Mouse (Mus musculus) thymus, adult 2 months (tissue): ENCODE results near the gene Tmbim6.

Experiments
- CTCF ChIP-seq: fragments of 200-500 bp; IDR thresholded peaks from 2 replicates; pipeline ENCODE4 v1.5.1; 2012; ENCODE audit warnings: mild to moderate bottlenecking, control low read depth, low read length, moderate library complexity, borderline replicate concordance; ENCODE audit not compliant: control insufficient read depth, poor library complexity, insufficient read depth; ENCODE audit errors: extremely low read depth
- POLR2A ChIP-seq: fragments of 200-500 bp; IDR thresholded peaks from 2 replicates; pipeline ENCODE4 v1.6.1; 2012; ENCODE audit warnings: mild to moderate bottlenecking, low read length, control low read depth, moderate library complexity; ENCODE audit not compliant: control insufficient read depth, poor library complexity, insufficient read depth; ENCODE audit errors: extremely low read depth

GRCm38 (mm10) chr15:99454585-99455279, 62.0 kb downstream of the Tmbim6 start:
- no peak for TF ChIP-seq CTCF
- TF ChIP-seq POLR2A, result no peak
